Mouse (Mus musculus) inflammation-experienced regulatory T-cells, adult 6 months (primary cell): Measurements from ENCODE around the gene Ttc3. TPM values are rescaled to one million over a fixed set of nuclear protein-coding genes. Genes with fewer than 3 reads are reported as not detected.
"Not testable (repeated sequence)": the region's sequence is repeated elsewhere in the genome, so short reads cannot be mapped to it uniquely, and the experiment has no call there.

Source experiments
- ATAC-seq: one replicate; pipeline ENCODE4 v1.8.0; 2017
- polyA plus RNA-seq, 3 experiments: library from polyadenylated mRNA; unstranded; fragments of 100-300 nt; shearing (Covaris generic); gene quantifications; one replicate each; pipeline ENCODE4 v1.2.1; 2017

Ttc3 gene
- polyA plus RNA-seq, 3 experiments from 2014 or later = 30.0 to 103 (median 89.3) TPM

DNA sequence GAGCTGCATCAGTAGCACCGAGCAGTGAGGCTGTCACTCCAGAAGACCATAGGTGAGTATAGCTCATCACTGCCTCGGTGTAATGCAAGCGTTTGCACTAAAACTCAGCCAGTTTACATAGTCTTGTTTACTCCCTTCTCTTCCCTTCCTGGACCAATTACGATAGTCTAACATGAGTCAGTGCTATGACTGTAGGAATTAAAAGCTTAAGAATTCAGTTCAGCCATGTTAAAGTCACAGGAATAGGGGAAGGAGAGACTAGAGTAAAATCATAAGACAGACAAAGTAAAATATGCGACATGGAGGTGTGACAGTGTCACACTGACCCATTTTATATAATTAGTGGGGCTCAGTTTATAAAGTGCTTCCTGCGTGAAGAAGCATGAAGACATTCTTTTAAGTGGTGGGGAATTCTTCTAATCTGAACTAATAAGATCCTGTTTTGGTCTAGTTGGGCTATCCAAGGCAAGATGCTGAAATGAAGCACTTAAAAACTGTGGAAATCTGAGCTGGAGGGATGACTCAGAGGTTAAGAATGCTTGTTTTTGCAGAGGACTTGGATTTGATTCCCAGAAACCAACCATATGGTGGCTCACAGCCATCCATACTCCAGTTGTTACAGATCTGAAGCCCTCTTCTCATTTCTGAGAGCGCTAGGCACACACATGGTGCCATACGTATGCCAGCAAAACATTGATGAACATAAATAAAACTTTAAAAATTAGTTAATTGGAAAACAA is 65.2 kb downstream of the Ttc3 start:
- ATAC-seq = no peak

DNA sequence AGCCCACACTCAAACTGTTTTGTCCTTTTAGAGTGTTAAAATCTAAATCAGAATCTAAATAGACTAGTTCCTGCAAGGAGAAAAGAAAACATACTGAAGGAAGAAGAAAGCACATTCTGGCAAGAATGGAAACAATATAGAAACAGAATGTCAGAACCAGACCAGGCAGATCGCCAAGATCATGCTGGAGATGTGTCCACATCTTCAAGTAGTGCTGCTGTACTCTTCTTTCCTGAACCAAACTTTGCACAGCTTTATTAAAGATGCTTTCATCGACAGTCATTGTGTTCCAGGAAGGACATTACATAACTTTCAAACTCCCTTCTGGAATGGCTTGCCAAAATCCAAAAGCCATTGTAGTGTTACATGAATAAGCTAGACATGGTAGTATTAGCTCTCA is 66.4 kb downstream of the Ttc3 start:
- ATAC-seq = no peak

DNA sequence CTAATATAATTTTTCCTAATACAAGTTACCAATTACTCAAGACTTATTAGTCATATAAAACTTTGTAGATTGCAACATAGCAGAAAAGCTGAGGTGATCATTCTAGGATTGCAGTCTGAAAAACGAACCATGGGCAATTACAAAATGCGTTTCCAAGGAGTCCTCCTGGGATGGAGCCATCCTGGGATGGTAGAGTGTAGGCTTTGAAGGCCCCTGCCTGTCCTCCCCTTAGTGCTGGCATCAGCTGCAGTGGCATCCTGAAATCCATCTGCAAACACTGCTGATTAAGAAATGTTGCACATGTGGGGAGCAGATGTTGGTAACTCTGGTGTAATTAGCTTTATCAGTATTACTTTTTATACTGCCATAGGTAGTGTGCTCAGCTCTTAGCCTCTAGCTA is 70.9 kb downstream of the Ttc3 start:
- ATAC-seq = no peak

DNA sequence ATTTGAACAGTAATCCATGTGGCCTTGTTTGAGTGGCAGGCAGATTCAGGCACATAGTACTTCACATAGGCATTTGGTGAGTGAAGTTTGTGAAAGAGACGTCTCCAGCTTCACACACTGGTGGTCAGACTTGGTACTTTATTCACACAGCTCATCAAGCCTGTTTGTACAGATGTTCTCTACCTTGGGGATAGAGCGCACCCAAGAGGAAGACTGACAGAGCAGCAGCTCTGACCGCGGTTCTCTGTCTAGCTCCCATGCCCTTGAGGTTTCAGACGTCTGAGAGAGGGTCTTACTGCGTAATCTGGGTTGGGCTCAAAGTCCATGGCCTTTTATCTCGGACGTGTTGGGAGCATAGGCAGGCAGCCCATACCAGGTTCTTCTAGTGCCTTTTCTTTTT is 78.7 kb downstream of the Ttc3 start:
- no peak for ATAC-seq

DNA sequence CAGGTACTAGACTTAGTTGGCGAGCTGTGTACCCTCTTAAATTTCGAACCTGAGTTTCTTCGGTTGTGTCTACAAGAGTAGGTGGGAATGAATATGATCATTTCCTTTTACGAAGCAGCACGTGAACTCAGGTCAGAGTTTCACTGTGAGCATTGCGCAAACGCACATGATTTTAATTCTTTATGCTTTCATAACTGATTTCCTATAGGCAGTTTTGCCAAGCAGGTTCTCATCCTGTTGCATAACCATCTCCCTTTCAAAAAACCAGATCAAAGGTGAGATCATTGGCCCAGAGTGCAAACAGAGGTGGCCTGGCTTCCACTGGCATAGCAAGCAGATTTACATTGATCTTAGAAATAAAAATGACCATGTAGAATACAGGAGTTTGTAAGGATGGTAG is 79.2 kb downstream of the Ttc3 start:
- ATAC-seq = no peak

DNA sequence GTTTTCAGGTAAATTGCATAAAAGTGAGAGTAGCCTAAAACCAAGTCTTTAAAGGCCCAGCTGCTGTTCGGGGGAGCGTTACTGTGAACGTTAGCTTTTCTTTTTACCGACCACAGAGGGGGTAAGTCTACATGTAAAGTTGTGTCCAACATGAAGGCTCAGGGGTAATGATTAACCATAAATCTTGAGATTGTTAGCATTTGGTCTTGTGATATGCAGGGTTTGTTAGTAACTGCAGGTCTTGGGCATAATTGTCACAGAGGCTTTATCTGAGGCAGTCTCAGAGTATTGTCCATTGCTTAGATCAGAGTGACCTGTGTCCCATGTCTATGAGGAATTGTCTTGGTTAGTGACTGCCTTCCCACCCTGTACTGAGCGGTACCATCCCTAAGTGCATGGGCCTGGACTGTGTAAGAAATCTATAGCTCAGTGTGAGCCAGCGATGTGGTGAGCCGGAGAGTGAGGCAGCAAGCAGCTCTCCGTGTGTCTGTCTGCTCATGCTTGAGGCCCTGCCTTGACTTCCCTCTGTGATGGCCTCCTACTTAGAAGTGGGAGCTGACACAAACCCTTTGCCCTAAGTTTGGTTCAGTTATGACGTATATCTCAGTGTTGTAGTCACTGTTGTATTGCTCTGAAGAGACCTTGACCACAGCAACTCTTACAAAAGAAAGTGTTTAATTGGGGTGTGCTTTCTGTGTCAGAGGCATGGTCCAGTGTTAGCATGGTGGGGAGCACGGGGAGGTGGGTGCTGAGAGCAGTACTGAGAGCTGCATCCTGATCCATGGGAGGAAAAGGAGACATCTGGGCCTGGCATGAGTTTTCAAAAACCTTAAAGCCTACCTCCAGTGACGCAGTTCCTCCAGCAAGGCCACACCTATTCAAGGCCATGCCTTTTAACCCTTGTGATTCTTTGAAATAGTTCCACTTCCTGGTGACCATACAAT is 81.4 kb downstream of the Ttc3 start:
- ATAC-seq = no peak

DNA sequence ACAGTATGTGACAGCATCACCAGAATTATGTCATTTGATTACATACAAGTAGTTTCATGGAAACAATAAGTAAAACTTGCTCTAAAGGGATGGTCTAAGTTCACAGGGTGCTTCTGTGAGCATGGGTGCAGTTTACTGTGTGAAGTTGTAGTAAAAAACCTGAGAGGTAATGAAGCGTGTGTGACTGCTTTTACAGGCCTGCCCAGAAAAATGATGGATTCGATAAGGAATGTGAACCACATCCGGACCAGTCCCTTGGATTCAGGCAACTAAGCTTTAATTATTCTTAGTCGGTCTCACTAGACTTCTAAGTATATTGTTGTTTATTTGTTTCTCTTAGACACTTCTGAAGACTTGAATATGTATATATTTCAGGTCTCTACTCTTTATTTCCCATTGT is 82.3 kb downstream of the Ttc3 start:
- no peak for ATAC-seq

DNA sequence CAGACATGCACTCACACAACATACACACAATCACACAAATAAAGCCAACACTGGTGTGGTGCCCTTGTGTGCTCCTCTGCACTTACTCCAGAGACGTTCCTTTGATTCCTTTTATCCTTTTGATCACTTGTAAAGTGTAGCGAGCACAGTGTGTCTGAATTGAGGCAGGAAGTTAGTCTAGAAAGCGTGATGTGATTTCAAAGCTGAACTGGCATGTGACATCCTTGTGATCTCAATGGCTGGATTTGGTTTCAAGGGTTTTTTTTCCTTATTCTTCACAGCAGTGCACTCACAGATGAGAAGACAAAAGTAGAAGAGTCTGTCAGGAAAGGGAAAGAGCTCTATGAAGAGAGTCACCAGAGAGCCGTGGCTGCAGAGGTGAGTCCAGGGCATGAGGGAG is 83.7 kb downstream of the Ttc3 start:
- no peak for ATAC-seq

DNA sequence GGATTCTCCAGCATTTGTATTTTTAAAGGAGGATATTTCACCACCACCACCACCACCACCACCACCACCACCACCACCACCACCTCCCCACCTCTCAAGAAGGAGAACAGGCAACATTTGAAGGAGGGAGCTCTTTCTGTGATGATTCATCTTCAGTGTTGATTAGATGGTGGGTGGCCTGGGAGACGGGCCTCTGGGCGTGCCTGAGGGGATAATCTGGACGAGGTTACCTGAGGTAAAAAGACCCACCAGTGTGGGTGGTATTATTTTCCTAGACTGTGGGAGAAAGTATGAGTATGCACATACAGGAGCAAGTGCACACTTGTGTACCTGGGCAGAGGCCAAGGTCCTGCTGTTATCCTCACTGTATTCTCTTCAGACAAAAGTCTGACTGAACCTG is 93.6 kb downstream of the Ttc3 start:
- no peak for ATAC-seq

DNA sequence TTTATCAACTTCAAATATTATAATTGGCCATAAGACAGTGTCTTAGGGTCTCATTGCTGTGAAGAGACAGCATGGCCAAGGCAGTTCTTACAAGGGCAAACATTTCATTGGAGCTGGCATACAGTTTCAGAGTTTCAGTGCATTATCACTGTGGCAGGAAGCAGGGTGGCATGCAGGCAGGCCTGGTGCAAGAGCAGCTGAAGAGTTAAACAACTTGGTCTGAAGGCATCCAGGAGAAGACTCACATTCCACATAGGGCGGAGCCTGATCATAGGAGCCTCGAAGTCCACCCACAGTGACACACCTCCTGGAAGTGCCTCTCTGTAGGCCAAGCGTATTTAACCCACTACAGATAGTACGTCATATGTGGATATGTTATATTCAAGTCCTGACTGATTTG is 95.5 kb downstream of the Ttc3 start:
- no peak for ATAC-seq

DNA sequence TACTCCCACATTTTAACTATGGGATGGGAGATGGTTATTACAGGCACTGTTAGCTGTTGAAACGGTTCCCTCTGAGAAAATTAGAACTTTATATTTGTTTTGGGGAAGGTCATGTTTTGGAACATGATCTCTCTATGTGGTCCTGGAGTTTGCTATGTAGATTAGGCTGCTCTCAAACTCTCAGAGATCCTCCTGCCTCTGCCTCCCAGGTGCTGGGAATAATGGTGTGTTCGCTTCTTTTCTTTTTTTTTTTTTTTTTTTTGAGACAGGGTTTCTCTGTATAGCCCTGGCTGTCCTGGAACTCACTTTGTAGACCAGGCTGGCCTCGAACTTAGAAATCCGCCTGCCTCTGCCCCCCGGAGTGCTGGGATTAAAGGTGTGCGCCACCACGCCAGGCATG is 95.9 kb downstream of the Ttc3 start:
- ATAC-seq = not testable (repeated sequence)

DNA sequence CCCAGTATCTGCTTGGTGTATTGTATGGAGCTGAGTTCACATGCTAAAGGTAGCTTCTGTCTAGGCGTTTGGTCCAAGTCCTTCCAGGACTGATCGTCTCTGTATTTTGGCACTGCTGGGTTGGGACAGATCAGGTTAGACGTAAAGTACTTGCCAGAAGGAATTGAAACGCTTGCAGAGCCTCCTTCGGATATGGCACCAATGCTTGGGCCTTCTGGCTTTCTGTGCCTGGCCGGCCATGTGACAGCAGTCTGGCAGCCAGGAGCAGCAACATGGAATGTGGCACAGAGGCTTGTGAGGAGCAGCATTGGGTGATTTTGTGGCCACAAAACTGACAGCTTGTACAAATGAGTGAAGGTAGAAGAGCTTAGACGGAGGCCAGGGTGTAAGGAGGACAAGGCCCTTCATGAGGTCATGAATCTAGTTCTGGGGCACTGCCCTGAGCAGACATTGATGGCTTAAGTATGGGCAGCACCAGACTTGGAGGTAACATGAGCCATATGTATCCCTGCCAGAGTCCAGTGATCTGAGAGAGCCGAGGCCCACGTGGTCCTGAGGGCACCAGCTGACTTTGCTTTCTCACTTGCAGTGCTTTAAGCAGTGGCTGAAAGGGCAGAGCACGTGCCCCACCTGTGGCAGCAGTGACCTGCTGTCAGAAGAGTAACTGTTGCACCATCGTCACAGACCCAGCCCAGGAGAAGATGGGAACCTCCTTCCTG is 97.1 kb downstream of the Ttc3 start:
- no peak for ATAC-seq

DNA sequence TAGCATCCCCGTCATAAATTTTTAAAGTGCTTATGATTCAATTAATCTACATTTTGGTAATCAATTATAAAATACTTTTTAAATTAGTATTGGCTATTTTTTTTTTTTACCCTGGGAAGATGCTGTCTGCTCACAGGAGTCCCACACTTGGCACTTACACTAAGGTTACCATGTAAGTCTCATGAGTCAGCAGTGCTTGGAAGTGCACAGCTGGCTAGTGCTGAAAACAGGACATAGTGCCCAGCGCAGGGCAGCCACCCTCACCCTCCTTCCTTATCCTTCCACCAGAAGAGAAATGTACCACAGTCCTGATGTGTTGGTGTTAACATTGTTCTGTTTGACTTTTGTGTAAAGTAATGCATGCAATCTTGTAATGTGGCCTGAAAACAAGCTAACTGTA is 98.0 kb downstream of the Ttc3 start:
- no peak for ATAC-seq

DNA sequence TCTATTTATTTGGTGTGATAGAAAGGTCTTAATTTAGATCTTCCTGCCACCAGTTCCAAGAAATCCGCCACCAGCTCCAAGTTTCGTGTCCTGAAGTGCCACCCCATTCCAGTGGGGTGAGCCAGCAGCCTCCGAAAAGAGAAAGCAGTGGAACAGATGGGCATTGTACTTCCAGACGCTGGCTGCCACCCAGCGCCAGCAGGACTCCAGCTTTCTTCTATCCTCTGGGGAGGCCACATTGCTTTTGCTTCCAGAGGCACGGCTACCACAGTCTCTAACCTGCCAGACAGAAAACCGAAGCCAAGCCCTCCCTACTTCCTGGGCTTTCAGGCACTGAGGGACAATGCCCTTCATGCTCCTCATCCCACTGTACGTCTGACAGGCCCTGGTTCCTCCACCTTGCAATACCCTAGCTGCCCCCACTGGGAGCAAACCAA is 102.1 kb downstream of the Ttc3 start:
- no peak for ATAC-seq

DNA sequence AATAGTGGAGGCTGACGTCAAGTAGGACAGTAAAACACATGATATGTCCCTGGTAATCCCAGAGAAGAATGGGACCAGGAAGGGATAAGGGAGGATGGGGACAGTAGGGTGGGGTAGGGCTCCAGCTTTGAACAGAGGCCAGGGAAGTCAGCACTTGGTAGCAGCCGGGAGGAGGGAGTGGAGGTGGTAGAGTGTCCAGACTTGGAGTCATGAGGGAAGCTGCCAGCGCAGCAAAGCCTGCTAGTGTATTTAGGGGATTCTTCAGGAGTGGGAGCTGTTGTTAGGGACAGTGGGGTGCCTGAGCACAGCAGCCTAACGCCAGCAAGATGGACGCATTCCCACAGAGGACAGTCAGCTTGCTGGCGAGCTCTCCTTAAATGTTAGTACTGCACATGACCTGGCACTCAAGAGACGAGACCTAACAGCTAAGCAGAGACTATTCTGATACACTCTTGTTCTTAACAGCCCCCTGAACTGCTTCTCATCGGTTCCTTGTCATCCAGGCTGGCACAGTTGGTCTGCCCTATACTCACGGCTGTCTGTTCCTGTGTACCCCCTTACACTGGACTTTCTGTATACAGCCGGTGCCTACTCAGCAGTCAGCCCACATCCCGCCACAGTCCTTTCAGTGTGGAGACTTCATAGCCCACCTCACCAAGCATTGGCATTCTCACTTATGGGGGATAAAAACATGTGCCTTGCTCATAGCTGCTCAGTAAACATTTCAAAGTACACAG is 102.8 kb downstream of the Ttc3 start:
- no peak for ATAC-seq

DNA sequence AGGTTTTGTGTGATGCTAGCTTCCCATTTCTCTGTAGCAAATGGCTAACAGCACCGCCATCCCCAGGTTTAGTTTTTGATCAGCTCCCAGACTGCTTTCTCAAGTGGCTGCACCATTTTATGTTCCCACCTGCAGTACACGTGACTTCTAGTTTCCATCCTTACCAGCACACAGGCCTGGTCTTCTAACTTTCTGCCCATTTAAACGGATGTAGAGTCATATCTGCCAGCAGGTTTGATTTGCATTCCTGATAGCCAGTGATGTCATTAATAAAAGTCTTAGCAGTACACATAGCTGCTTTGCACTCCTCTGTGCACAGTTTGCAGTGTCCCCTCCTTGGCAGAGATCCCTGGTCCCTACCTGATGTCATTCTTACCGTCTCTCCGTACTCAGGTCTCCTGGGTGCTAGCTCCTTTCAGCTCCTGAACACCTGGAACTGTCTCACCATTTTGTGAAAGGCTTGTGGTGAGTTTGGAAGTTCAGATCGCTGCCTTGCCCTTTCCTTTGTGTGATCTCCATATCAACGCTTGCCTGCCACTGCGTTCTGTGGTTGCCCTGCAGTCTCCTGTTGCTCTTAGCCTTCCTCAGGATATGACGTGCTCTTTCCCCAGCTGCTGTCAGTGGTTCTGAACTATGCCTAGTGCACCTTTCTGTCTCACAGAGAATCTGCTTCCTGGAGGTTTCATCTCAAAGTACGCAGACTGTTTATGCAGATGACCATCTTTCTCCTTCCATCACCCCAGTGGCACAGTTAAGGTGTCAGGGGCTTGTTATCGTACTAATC is 114.5 kb downstream of the Ttc3 start:
- peak; percentile 64 for ATAC-seq

DNA sequence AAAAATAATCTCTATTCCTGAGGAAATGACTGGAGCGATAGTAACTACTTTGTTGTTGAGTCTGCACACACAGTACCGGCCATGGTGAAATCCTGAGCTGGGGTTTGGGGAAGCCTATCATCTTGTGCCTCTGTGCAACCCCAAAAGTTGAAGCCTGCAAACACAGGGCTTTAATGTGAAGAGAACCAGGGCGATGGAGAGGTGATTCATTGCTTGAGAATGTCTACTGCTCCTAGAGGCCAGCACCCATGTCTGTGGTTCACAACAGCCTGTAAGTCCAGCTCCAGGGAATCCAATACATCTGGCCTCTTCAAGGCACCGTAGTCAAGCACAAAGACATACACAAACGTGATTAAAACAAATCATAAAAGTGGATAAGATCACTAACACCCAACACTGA is 116.9 kb downstream of the Ttc3 start:
- no peak for ATAC-seq

DNA sequence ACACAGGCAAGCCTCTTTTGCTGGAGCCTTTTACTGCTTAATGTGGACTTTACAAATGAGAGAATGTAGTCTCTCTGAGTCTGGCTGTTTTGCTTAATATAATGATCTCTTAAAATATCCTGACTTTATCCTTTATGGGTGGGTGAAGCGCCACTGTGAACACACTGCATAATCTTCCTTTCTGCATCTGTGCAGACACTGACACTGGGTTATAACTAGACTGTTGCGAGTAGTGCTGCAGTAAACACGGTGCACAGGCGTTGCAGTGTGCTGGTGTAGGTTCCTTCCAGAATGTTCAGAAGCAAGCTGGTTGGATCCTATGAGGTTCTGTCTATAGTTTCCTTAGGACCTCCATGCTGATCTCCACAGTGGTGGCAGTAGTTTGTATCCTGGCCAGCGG is 118.9 kb downstream of the Ttc3 start:
- no peak for ATAC-seq

DNA sequence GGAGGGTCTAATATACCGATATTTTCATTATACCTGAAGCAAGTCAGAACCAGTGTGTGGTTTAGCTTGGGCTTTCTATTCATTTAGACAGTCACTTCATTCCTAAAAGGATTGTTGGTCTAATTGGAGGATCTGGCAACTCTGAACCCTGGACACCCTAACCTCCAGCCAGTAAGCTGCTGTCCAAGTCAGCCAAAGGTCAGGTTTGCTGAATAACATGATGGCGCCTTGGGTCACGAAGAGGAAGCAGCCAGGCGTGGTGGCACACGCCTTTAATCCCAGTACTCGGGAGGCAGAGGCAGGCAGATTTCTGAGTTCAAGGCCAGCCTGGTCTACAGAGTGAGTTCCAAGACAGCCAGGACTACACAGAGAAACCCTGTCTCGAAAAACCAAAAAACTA is 126.8 kb downstream of the Ttc3 start:
- not testable (repeated sequence) for ATAC-seq

DNA sequence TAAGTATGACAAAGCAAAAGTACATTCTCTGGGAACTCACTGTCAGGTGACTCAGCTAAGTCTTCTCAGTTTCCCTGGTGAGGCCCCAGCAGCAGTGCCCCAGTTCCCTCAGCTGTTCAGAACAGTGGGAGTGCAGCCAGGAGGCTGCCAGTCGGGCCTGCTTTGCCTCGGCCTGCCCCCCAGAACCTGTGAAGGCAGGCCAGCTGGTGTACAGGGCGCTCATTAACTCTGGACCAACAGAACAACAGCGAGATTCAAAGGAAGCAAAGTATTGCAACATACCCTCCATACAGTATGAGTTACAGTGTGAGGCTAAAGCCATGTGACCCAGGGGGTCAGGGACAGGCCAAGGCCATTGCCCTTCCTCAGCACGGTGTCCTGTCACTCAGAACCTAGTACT is 127.5 kb downstream of the Ttc3 start:
- ATAC-seq = no peak

DNA sequence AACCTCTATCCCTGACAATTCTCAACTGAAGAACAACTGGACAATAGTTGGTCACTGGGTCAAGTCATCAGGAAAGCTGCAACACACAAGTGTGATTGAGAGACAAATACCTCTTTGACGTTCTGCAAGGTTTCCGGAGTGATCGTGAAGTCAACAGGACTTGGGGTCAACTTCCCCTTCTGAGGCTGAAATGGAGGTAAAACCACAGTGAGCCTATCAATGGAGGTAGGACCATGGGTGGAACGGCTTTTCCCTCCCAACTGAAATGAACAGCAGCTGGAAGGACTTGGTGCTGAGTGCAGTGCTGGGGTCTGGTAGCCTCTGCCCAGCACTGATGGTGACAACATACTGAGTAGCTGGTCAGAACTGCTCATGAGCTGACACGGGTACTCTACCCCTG is 133.8 kb downstream of the Ttc3 start:
- ATAC-seq = no peak

DNA sequence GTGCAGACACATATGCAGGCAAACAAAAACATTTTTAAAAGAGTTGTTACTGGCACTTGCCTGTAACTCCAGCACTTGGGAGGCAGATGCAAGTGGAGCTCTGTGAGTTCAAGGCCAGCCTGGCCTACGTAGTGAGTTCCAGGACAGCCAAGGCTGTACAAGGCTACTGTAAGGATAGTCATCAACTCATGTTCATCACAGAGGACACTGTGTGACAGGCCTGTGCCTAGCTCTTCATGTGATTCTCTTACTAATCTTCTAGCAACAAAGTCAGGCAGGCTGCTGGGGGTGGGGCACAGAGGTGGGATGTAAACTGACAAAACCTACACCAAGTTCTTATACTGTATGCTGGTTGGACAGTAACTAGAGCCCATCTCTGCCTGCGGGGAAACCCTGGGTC is 136.7 kb downstream of the Ttc3 start:
- ATAC-seq = no peak
